Mouse (Mus musculus): ENCODE results near the gene Tdo2.

Gene Tdo2

GRCm38 (mm10) chr3:81942341-81942740 lies 33.7 kb downstream of the Tdo2 start:
- DNase-seq = no peak

GRCm38 (mm10) chr3:81938924-81939323 lies 37.1 kb downstream of the Tdo2 start:
- no peak for DNase-seq

- no peak for DNase-seq
Measured at GRCm38 (mm10) chr3:81933348-81933747, 42.7 kb downstream of the Tdo2 start.

- DNase-seq = peak; percentile 84
Measured at GRCm38 (mm10) chr3:81932141-81933101, 43.6 kb downstream of the Tdo2 start, which contains the start of gene Ctso. Ctso (plus strand) TSS chr3:81932601.

- DNase-seq = no peak
Measured at GRCm38 (mm10) chr3:81931695-81932094, 44.3 kb downstream of the Tdo2 start.

GRCm38 (mm10) chr3:81929073-81929472 lies 46.9 kb downstream of the Tdo2 start:
- DNase-seq = no peak

GRCm38 (mm10) chr3:81926764-81927325 lies 49.2 kb downstream of the Tdo2 start:
- no peak for DNase-seq

DNA sequence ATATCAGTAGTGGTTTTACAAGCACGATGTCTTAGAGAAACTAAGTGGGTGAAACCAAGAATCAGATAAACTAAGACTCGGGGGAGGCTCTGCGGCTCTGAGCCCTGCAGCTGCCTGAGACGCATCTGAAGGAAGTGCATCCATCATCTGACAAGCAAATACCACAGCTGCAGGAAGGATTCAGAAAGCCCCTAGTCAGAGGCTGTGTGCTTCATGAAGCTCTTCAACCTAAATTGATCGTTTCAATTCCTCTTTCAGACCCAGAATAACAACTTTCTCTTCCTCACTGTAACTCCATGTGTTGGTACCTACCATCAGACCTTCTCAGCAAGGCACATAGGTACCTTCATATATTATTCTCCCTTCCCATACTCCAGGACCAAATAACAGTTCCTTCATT lies 50.1 kb downstream of the Tdo2 start:
- no peak for DNase-seq

DNA sequence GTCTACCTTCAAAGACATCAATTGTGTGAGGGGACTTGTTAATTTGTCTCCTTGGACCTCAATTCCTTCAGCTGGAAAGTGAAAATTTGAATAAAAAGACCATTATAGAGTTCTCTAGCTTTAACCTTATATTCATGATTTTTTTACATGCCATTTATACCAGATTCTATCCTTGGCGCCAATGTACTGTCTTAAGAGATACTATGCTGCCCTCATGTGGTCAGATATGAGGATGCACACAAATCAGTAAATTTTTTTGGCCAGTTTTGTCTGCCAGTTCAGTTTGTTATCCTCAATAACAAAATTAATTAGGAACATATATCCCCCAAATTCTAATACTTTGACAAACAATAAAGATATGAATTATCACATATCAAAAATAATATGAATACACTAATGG lies 51.1 kb downstream of the Tdo2 start:
- peak; percentile 22 for DNase-seq

DNA sequence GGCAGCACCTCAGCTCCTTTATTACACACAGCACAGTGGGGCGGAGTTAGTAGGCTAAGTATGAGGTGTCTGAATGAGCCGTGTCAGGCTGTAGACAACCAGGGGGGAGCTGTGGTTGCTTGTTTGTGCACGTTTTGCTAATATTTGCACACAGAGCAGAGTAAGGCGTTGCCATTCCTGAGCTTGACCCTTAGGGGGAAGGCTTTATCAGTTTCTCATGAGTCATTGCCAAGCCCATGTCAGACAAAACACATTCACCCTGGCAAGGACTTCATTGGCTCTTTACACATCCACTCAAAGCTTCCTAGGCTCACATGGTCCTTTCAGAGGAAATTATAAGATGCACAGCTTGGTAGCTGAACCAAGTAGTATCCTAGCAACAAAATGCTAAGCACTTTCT lies 53.1 kb downstream of the Tdo2 start:
- DNase-seq = no peak

DNA sequence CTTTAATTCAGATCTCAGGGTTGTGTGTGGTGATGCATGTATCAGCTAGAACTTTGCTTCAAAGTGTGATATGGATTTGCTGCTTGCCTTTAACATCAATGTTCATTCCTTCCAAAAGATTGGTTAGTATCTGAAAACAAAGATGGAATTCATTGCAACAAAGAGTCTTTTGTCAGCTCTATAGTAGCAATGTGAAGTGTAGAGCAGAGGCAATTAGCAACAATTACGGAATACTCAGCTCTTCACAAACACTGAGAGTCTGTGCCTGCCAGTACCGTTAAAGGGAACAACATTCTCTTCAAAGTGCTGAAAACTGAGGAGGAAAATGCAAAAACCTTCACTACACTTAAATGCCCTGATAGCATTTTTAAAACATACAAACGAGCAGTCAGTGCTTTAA lies 56.3 kb downstream of the Tdo2 start:
- DNase-seq = no peak

GRCm38 (mm10) chr3:81918215-81918614 lies 57.8 kb downstream of the Tdo2 start:
- DNase-seq = no peak

- no peak for DNase-seq
Measured at GRCm38 (mm10) chr3:81917354-81917935, 58.6 kb downstream of the Tdo2 start.

- no peak for DNase-seq
Measured at GRCm38 (mm10) chr3:81916030-81916686, 59.8 kb downstream of the Tdo2 start.

DNA sequence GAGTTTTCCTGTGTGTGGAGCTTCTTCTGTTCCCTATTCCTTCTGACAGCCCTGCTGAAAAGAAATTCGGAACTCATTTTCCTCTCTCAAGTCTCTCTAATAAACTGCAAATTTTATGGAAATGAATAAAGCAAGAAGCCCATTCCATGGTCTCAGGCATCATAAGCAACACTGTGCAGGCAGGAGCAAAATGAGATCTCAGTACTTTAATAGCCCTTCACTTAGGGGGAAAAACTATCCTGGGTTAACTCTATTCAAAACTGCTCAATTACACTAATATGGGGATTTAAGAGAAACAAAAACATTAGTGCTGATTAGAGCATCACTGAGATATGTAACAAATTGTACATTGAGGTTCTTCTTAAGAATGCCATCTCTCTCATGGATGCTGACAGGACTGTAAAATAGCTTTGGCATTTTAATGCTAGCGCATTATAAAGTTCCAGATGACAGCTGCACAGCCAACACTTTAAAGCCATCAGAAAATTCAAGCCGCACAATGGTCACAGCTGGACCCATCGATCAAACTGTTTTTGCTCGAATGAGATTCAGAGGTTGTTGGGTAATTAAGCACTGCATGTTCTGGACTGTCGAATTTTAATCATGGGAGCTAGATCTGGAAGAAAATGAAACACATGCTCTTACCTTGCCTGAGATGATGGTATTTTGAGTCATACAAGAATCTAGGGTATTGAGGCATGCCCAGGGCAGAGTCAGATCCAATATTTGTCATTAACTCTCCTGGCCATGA lies 65.5 kb downstream of the Tdo2 start:
- no peak for DNase-seq

All from kidney, adult 11 months (tissue).